Mouse (Mus musculus): ENCODE data around the gene Tmem89.

Tmem89 gene

GRCm38 (mm10) chr9:108914491-108914890 lies at the start of gene Tmem89:
TSS of gene Tmem89 (plus strand) at chr9:108914619.
- in situ Hi-C loops (cut with MboI, MseI) = loop anchor here (10.0 to 25.0 kb wide), 3 partner anchors 170 to 552 kb away; no protein-coding TSS in a partner anchor

- in situ Hi-C loops (cut with MboI, MseI) = loop anchor here (10.0 to 25.0 kb wide), 3 partner anchors 168 to 550 kb away; no protein-coding TSS in a partner anchor
Observed at GRCm38 (mm10) chr9:108912308-108912707, 2.1 kb upstream of the Tmem89 start.

- in situ Hi-C loops (cut with MboI, MseI) = loop anchor here (10.0 to 25.0 kb wide), 3 partner anchors 168 to 551 kb away; no protein-coding TSS in a partner anchor
Observed at GRCm38 (mm10) chr9:108913161-108913560, 1.3 kb upstream of the Tmem89 start.

GRCm38 (mm10) chr9:108913621-108914020 lies 798 bp upstream of the Tmem89 start:
- in situ Hi-C loops (cut with MboI, MseI) = loop anchor here (10.0 to 25.0 kb wide), 3 partner anchors 169 to 551 kb away; no protein-coding TSS in a partner anchor

- in situ Hi-C loops (cut with MboI, MseI) = no loop called here
Observed at GRCm38 (mm10) chr9:108925897-108926296, 11.5 kb downstream of the Tmem89 start.

- in situ Hi-C loops (cut with MboI, MseI) = no loop called here
Observed at GRCm38 (mm10) chr9:108928424-108928823, 14.0 kb downstream of the Tmem89 start.

GRCm38 (mm10) chr9:108935991-108936390 lies 21.6 kb downstream of the Tmem89 start:
- in situ Hi-C loops (cut with MboI, MseI) = loop anchor here (5.0 kb wide), 1 partner anchor 179 kb away; no protein-coding TSS in a partner anchor

GRCm38 (mm10) chr9:108936418-108937364 lies 22.3 kb downstream of the Tmem89 start, which contains the start of gene Uqcrc1:
TSS of gene Uqcrc1 (plus strand) at chr9:108936633.
- in situ Hi-C loops (cut with MboI, MseI) = loop anchor here (5.0 kb wide), 1 partner anchor 179 kb away; no protein-coding TSS in a partner anchor

- in situ Hi-C loops (cut with MboI, MseI) = no loop called here
Observed at GRCm38 (mm10) chr9:108945111-108945510, 30.7 kb downstream of the Tmem89 start.

GRCm38 (mm10) chr9:108945608-108946007 lies 31.2 kb downstream of the Tmem89 start:
- in situ Hi-C loops (cut with MboI, MseI) = no loop called here

GRCm38 (mm10) chr9:108949231-108949966 lies 35.0 kb downstream of the Tmem89 start:
- in situ Hi-C loops (cut with MboI, MseI) = no loop called here

GRCm38 (mm10) chr9:108949967-108950728 lies 35.7 kb downstream of the Tmem89 start:
- in situ Hi-C loops (cut with MboI, MseI) = no loop called here

GRCm38 (mm10) chr9:108953081-108953636 lies 38.7 kb downstream of the Tmem89 start, which contains the start of gene Col7a1:
TSS of gene Col7a1 (plus strand) at chr9:108953586.
- in situ Hi-C loops (cut with MboI, MseI) = no loop called here

- in situ Hi-C loops (cut with MboI, MseI) = no loop called here
Observed at GRCm38 (mm10) chr9:108955241-108955640, 40.8 kb downstream of the Tmem89 start.

GRCm38 (mm10) chr9:108955846-108956245 lies 41.4 kb downstream of the Tmem89 start:
- in situ Hi-C loops (cut with MboI, MseI) = no loop called here

GRCm38 (mm10) chr9:108963577-108963976 lies 49.2 kb downstream of the Tmem89 start:
- in situ Hi-C loops (cut with MboI, MseI) = no loop called here

GRCm38 (mm10) chr9:108964338-108964737 lies 49.9 kb downstream of the Tmem89 start:
- in situ Hi-C loops (cut with MboI, MseI) = no loop called here

Data from regulatory T cell (primary cell).